Mouse (Mus musculus) CD4-positive, CD25-positive, alpha-beta regulatory T cell, adult 2 months (primary cell): ENCODE measurements at regions not wholly inside any gene's neighbourhood (a gene's known extent, or its start where the extent isn't known, plus 50 kb on each side); places are given as distances from the start of the nearest gene placed in this dataset.
"Not testable (repeated sequence)": the region's sequence is repeated elsewhere in the genome, so short reads cannot be mapped to it uniquely, and the experiment has no call there.

Source experiments
- DNase-seq: peaks from one replicate; pipeline ENCODE4 v3.0.0-alpha.2; 2012; ENCODE audit warnings: low read depth, low spot score

- DNase-seq: no peak
Measured at GRCm38 (mm10) chr12:33496306-33496705, 66.9 kb downstream of the Twistnb start.

- DNase-seq: no peak
Measured at GRCm38 (mm10) chr12:33497319-33497892, 68.0 kb downstream of the Twistnb start.

- no peak for DNase-seq
Measured at GRCm38 (mm10) chr12:33541566-33541965, 112.1 kb downstream of the Twistnb start.

GRCm38 (mm10) chr12:33551660-33552059 is 122.2 kb downstream of the Twistnb start:
- not testable (repeated sequence) for DNase-seq

GRCm38 (mm10) chr12:33552231-33552630 is 122.8 kb downstream of the Twistnb start:
- no peak for DNase-seq

- DNase-seq: no peak
Measured at GRCm38 (mm10) chr12:33552651-33553050, 123.2 kb downstream of the Twistnb start.

- DNase-seq: no peak
Measured at GRCm38 (mm10) chr12:33553731-33554130, 124.3 kb downstream of the Twistnb start.

GRCm38 (mm10) chr12:33561141-33561540 is 131.7 kb downstream of the Twistnb start:
- DNase-seq: no peak

GRCm38 (mm10) chr12:33577877-33578428 is 148.5 kb downstream of the Twistnb start:
- no peak for DNase-seq

GRCm38 (mm10) chr12:33580809-33581208 is 151.4 kb downstream of the Twistnb start:
- DNase-seq: no peak

- DNase-seq: no peak
Measured at GRCm38 (mm10) chr12:33591031-33591430, 161.6 kb downstream of the Twistnb start.

GRCm38 (mm10) chr12:33592431-33592911 is 163.0 kb downstream of the Twistnb start:
- DNase-seq: no peak

- no peak for DNase-seq
Measured at GRCm38 (mm10) chr12:33592938-33593337, 163.5 kb downstream of the Twistnb start.

- no peak for DNase-seq
Measured at GRCm38 (mm10) chr12:33593685-33594084, 164.2 kb downstream of the Twistnb start.

GRCm38 (mm10) chr12:33605393-33605792 is 176.0 kb downstream of the Twistnb start:
- peak; percentile 3 for DNase-seq

- DNase-seq: no peak
Measured at GRCm38 (mm10) chr12:33607811-33608602, 178.6 kb downstream of the Twistnb start.

GRCm38 (mm10) chr12:33612378-33612777 is 182.9 kb downstream of the Twistnb start:
- DNase-seq: no peak

GRCm38 (mm10) chr12:33620391-33620790 is 191.0 kb downstream of the Twistnb start:
- no peak for DNase-seq

- no peak for DNase-seq
Measured at GRCm38 (mm10) chr12:33626092-33626882, 196.9 kb downstream of the Twistnb start.

GRCm38 (mm10) chr12:33652597-33652996 is 223.2 kb downstream of the Twistnb start:
- DNase-seq: no peak

- no peak for DNase-seq
Measured at GRCm38 (mm10) chr12:33675508-33675907, 246.1 kb downstream of the Twistnb start.

GRCm38 (mm10) chr12:33692870-33693269 is 235.4 kb upstream of the Ferd3l start:
- no peak for DNase-seq
